Mouse (Mus musculus): ENCODE results near the gene Nradd.

Gene Nradd

DNA sequence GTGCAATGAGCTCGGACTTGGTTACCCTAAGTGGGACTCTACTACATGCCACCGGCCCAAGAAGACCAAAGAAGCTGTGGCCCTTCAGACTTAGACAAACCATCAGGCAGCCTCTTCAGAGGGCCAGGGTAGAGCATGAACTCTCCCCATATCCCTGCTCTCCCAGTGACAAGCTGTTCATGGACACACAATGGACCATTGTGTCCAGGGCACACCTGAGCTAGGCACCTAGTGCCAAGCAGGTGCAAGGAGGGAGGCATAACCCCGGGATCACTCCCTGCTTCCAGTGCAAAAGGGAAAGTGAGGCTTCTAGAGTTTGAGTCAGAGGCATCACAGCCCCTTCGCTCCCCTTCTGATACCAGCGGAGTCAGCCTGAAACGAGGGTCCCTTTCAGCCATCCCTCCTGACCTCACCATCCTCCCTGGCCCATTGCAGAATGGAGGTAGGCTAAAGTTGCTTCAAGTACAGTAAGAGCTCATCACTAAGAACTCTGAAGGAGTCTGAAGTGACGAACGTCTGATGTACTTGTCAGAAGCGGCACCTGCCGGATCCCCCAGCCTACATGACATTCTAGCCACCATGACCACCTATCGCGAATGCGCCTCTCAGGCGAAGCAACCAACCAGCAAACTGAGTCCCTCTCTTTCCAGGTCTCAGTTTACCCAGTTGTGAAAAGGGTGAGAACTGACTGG, 28.9 kb upstream of the Nradd start:
- no peak for DNase-seq

- DNase-seq, result peak; percentile 80
These were observed 27.9 kb upstream of the Nradd start for GRCm38 (mm10) chr9:110651931-110652722.

- no peak for DNase-seq
These were observed 25.5 kb upstream of the Nradd start for GRCm38 (mm10) chr9:110649775-110650174.

- peak in 1 of 2 experiments; percentile 45 for DNase-seq
These were observed 21.0 kb upstream of the Nradd start for GRCm38 (mm10) chr9:110645219-110645618.

- DNase-seq, result no peak
These were observed 20.0 kb upstream of the Nradd start for GRCm38 (mm10) chr9:110644295-110644694.

DNA sequence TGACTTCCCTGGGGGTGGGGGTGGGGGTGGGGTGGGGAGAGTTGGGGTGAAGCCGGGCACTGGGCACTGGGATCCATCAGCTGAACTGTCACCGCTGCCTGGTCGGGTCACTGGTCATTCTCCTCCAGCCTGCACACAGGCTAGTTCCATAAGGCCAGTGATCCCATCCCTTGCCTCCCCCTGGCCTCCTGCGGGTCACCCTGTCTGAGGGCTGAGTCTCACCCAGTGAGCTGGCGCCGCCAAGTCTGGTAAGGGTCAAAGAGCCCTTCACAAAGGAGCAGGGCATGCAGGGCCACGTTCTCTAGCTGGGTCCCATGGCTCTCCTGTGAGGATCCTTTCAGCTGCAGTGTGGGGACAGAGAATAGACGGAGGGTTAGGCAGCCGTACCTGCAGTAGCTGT, 19.5 kb upstream of the Nradd start:
- DNase-seq, result peak; percentile 78 to 86

GRCm38 (mm10) chr9:110642812-110643524, 18.7 kb upstream of the Nradd start:
- peak; percentile 34 to 60 for DNase-seq

GRCm38 (mm10) chr9:110641006-110641405, 16.8 kb upstream of the Nradd start:
- no peak for DNase-seq

DNA sequence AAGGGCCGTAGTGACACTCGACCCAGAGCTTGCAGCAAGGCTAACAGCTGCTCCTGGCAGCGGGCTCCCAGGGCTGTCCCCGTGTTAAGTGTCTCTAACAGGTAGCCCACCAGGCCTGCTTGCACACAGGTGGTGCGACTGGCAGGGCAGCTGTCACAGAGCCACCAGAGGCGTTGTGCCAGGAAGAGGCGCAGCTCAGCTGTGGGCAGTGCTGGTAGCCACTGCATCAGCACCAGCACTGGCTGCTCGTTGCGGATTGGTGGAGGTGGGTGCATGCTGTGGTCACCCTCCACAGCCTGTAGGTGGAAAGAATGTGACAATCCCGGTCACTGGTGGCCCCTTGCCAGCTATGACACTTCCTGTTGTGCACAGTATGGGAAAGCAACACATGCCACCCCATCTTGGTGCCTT, 14.4 kb upstream of the Nradd start:
- DNase-seq, result no peak

- DNase-seq, result peak; percentile 90 to 99
These were observed 11.0 kb upstream of the Nradd start for GRCm38 (mm10) chr9:110635225-110635624.

- no peak for DNase-seq
These were observed 9.6 kb upstream of the Nradd start for GRCm38 (mm10) chr9:110633882-110634281.

GRCm38 (mm10) chr9:110632671-110633070, 8.4 kb upstream of the Nradd start:
- DNase-seq, result no peak

DNA sequence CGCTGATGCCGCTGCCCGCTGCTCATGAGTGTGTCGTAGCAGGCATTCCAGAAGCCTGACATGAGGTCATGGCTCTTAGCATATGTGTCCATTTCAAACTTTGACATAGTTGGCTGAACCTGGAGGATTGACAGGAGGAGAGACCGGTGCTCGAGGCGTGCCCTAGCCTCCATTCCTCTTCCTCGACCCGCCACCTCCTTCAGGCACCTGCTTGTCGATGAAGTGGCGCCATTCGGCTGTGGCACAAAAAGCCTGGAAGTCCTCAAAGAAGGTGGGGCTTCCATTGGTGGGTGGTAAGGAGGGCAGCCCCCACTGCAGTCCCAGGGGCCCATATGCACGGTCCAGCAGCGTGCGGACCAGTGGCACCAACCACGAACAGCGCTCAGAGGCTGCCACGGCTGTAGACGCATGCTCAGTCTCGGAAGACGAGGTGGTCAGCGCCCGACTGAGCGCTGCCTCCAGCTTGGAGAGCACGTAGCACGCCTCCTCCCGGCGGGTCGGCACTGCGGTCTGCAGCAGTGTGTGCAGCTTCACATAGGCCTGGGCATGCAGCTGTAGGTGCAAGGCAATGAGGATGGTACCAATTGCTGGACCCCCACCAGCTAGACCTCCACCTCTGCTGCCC, 7.5 kb upstream of the Nradd start:
- DNase-seq, result no peak

- peak in 1 of 2 experiments; percentile 82 for DNase-seq
These were observed 6.9 kb upstream of the Nradd start for GRCm38 (mm10) chr9:110631191-110631590.

- peak; percentile 67 to 80 for DNase-seq
These were observed 5.9 kb upstream of the Nradd start for GRCm38 (mm10) chr9:110630171-110630570.

DNA sequence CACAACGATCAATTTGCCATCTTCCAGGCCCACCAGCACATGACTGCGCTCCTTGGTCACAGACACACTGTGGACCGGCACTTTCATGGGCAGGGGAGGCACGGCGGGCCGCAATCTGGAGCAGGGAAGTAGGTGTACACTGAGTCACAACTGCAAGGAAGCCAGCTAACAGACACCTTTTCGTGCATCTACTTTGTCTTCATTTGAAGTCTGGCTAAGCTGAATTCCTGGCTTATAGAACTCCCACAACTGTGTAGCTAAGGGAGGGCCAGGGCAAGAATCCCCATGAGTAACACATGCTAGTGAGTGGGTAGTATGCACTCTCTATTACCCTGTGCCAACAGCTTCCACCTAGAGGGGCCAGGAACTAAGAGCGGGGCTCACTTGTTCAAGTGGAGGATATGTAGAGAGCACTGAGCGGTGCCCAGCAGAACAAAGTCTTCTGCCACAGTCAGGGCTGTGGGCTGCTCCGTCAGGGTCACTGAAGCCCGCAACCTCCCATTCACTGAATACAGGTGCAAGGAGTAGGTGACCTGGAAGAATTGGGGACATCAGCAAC, 1.2 kb upstream of the Nradd start:
- no peak for DNase-seq

- DNase-seq, result no peak
These were observed 646 bp downstream of the Nradd start for GRCm38 (mm10) chr9:110623416-110624195.

- DNase-seq, result no peak
These were observed 1.5 kb downstream of the Nradd start for GRCm38 (mm10) chr9:110622621-110623219.

DNA sequence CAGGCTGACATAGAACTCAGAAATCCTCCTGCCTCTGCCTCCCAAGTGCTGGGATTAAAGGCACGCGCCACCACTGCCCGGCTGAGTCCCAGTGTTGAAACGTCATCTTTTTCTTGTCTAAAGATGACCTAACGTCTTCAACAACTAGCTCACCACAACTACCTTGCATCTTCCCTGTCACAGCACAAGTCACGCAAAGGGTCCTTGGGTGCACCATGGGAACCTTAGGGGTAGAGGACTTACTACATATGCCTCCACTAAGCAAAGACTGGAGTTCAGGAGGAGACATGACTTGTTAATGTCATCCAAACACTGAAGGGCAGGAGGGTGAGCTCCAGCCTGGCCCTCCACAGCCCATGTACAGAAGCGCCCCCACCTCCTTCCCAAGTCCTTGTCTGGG, 3.6 kb downstream of the Nradd start:
- DNase-seq, result no peak

- DNase-seq, result no peak
These were observed 4.1 kb downstream of the Nradd start for GRCm38 (mm10) chr9:110620180-110620579.

DNA sequence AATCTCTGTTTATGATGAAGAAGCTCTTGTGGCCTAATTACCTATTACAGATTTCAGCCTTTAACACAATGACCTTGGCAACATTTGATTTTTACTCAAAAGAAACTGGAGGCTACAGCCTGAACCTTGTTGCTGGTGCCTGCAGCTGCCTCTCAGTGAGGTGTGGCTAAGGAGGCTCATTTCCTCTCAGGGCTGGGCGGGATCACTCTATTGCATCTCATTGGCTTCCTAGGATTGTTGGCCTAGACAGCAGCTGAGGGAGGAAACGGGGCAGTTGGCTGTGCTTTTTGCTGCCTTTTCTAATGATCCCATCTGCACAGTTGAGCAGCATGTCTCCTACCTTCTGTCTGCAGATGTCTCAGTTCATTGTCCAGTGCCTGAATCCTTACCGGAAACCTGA, 7.2 kb downstream of the Nradd start:
- DNase-seq, result peak; percentile 29 to 41
